Mouse (Mus musculus) liver, embryonic 14.5 days (tissue): ENCODE measurements around the gene Enah.

Experiments used
- CTCF ChIP-seq: IDR thresholded peaks from 2 replicates; pipeline ENCODE4 v1.5.1; 2016; ENCODE audit warnings: antibody characterized with exemption, low read depth, control low read depth
- EP300 ChIP-seq: IDR thresholded peaks from 2 replicates; pipeline ENCODE4 v1.6.1; 2016; ENCODE audit warnings: antibody characterized with exemption, low read depth

DNA sequence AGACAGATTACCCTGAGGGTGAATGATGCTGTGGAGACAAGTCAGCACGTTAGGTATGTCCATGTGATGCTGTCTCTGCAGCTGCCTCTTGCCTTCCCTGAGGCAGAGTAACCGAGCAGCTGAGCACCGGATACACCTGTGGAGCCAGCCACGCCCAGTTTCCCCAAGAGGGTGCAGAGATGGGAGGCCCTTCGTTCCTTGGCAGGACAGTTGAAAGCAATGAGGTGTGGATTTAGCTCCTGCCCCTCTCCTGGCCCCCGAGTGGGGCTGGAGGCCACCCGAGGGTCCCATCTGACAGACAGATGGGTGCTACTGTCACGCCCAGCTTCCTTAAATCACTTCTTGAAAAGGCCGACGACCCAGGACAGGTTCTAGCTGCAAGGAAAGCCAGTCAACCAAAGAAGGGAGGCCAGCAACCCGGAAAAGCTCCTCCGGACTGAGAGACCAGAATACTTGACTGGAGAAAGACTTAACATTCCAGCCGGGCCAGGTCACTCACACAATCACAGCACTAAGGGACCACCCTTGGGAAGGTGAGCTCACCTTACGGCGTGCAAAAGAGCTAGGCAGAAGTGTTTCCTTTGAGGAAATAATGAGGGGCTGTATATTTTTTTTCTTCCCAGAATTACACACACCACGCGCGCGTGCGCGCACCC lies 166.6 kb downstream of the Enah start:
- no peak for TF ChIP-seq EP300
- no peak for TF ChIP-seq CTCF
